In the genomic region with DNA sequence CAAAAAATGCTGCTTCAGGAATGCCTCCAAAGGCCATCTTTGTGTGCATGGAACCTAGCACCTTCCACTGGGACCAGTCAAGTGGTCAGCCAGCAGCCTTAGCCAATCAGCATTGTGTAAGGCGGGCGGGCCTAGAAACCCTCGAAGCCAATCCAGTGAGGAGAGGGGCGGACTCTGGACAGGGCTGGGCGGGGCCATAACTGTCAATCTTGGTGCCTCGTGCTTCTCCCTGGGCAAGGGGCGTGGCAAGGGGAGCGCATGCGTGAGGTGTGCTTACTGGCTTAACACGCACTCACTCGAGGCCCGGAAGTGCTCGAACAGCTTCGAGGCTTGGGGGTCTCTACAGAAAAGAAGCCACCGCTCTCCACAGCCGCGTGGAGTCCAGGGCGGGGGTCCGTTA, we compare ENCODE assay signal across 11 mouse cellular contexts. TPM values are rescaled to one million over a fixed set of nuclear protein-coding genes. Genes with fewer than 3 reads are reported as not detected.
DNase-seq lines count a peak whose midpoint lies in the region; ATAC-seq and TF ChIP-seq lines count a peak whose summit lies in the region.
"Had no signal": no experiment of that assay in that cellular context is flagged by ENCODE, and none has a peak within 500 bp of the region (broad histone marks: within the 10 kb centered on the region; RNA-seq: fewer than 3 reads in every experiment).

TSS of gene Prr19 (plus strand) at position 349 of the 400 bp plus-strand sequence.

- H3K36me3 ChIP-seq in ES-Bruce4 (ENCODE audit: control insufficient read depth, insufficient read depth, low read length, poor library complexity, severe bottlenecking) = no peaks in the 10 kb centered on the region
- peaks cover 3% of the 10 kb centered on the region for H3K36me3 ChIP-seq in hindbrain, embryonic 10.5 days
- peaks cover 2% of the 10 kb centered on the region; the same call in 1 of the 2 replicates for H3K36me3 ChIP-seq in midbrain, embryonic 14.5 days (ENCODE audit: control insufficient read depth, insufficient read depth, low read length)

- no peak within 1 kb of the TSS for H3K9ac ChIP-seq in ES-Bruce4 (ENCODE audit: low read depth, poor library complexity, severe bottlenecking)
- H3K9ac ChIP-seq in midbrain, embryonic 14.5 days (replicated peaks; ENCODE audit: low read length) = no peak within 1 kb of the TSS

- intact Hi-C loops in heart, postnatal 14 days (cut with DNase I) = no loop called here

- 52% methylated on average over 19 of the region's 19 CpGs for WGBS in hindbrain, embryonic 10.5 days
- 55% methylated on average over 19 of the region's 19 CpGs for WGBS in midbrain, embryonic 14.5 days

- peaks cover 1% of the 10 kb centered on the region for H3K4me1 ChIP-seq in ES-Bruce4 (ENCODE audit: control insufficient read depth, insufficient read depth, low read length)
- H3K4me1 ChIP-seq in hindbrain, embryonic 10.5 days (replicated peaks) = peaks cover 46% of the 10 kb centered on the region
- H3K4me1 ChIP-seq in midbrain, embryonic 14.5 days (ENCODE audit: control insufficient read depth, insufficient read depth, low read length) = peaks cover 15% of the 10 kb centered on the region

- H3K27ac ChIP-seq in ES-Bruce4 (ENCODE audit: insufficient read depth, low read length) = no peak within 1 kb of the TSS
- H3K27ac ChIP-seq in hindbrain, embryonic 10.5 days = no peak within 1 kb of the TSS
- H3K27ac ChIP-seq in midbrain, embryonic 14.5 days (replicated peaks; ENCODE audit: low read depth, low read length) = no peak within 1 kb of the TSS

- no peak for TF ChIP-seq CTCF in ES-Bruce4 (IDR thresholded peaks at IDR 0.05; ENCODE audit: low read depth, low read length)

- TF ChIP-seq EP300 in ES-Bruce4 (IDR thresholded peaks at IDR 0.05; ENCODE audit: insufficient read depth, low read depth, low read length) = 0 out of 2 replicates have a peak, but pooled peaks have one; percentile 26

- no peaks in the 10 kb centered on the region for H3K27me3 ChIP-seq in ES-Bruce4 (ENCODE audit: control insufficient read depth, insufficient read depth, low read length, poor library complexity, severe bottlenecking)
- H3K27me3 ChIP-seq in hindbrain, embryonic 10.5 days (ENCODE audit: insufficient read depth, poor library complexity, severe bottlenecking) = peaks cover 9% of the 10 kb centered on the region; the same call in 1 of the 2 replicates
- no peaks in the 10 kb centered on the region for H3K27me3 ChIP-seq in midbrain, embryonic 14.5 days (ENCODE audit: control insufficient read depth, insufficient read depth, low read length)

- no peaks in the 10 kb centered on the region for H3K9me3 ChIP-seq in ES-Bruce4 (replicated peaks; ENCODE audit: control insufficient read depth, insufficient read depth, low read length, poor library complexity, severe bottlenecking)
- no peaks in the 10 kb centered on the region for H3K9me3 ChIP-seq in hindbrain, embryonic 10.5 days
- H3K9me3 ChIP-seq in midbrain, embryonic 14.5 days (ENCODE audit: control insufficient read depth, low read length) = no peaks in the 10 kb centered on the region
- H3K9me3 ChIP-seq: megakaryocyte, embryonic 14.5 days had no signal

- no peak; the same call in 1 of the 2 replicates for ATAC-seq in midbrain, embryonic 14.5 days (ENCODE audit: low FRiP score, low TSS enrichment)

- no peak for TF ChIP-seq POLR2A in ES-Bruce4 (IDR thresholded peaks at IDR 0.05; ENCODE audit: insufficient read depth, low read length)

- no peak within 1 kb of the TSS for H3K4me2 ChIP-seq in midbrain, embryonic 14.5 days (ENCODE audit: low read length)

- DNase-seq in cerebellum, postnatal 25 days = peak; percentile 19 to 49
- DNase-seq in cerebellum, adult 9-10 months = no peak
- peak; percentile 76 for DNase-seq in hindbrain, embryonic 10.5 days (ENCODE audit: low spot score)
- DNase-seq in midbrain, embryonic 14.5 days = peak; percentile 78
- DNase-seq in heart, postnatal 14 days = no peak
- no peak for DNase-seq in layer of hippocampus, adult 18-20 months (ENCODE audit: low spot score in 2 of 2)
- no peak for DNase-seq in urinary bladder, postnatal 36 days (ENCODE audit: low spot score in 2 of 2)
- DNase-seq: cerebellum, adult 8-10 months had no signal

- H3K4me3 ChIP-seq in ES-Bruce4 (ENCODE audit: low read depth, low read length) = no peak within 1 kb of the TSS
- H3K4me3 ChIP-seq in hindbrain, embryonic 10.5 days = no peak within 1 kb of the TSS
- no peak within 1 kb of the TSS for H3K4me3 ChIP-seq in midbrain, embryonic 14.5 days (replicated peaks; ENCODE audit: low read depth, low read length)
- H3K4me3 ChIP-seq: megakaryocyte, embryonic 14.5 days had no signal

RNA-seq across cellular contexts. Expression of gene Prr19, which starts in this region (rescaled TPM):
- 1.3 and 1.6 TPM in 2 replicates for polyA plus RNA-seq in ES-Bruce4 (2011; ENCODE audit: insufficient read depth, insufficient read length, low read depth, missing spikeins)
- 1.2 and 2.1 TPM in 2 replicates for polyA plus RNA-seq in hindbrain, embryonic 10.5 days (2016; fragmentation: Nextera tagmentation; extraction: Ambion mirVana)
- 3.0 and 3.2 TPM in 2 replicates for polyA plus RNA-seq in midbrain, embryonic 14.5 days (2014; fragmentation: Nextera tagmentation; extraction: Ambion mirVana)
- not detected for total RNA-seq in heart, postnatal 14 days (2021)
- not detected for total RNA-seq in layer of hippocampus, adult 18-20 months (2021)
- total RNA-seq: CH12.LX had no signal

Comparison
In these comparisons a context has a peak if more than half of its experiments do, and no peak if none do; other contexts are left out.
1. DNase-seq: peak in cerebellum, postnatal 25 days (2 of 2), hindbrain, embryonic 10.5 days (single experiment) and midbrain, embryonic 14.5 days (single experiment); none in cerebellum, adult 9-10 months (single experiment), heart, postnatal 14 days (0 of 2), layer of hippocampus, adult 18-20 months (0 of 2) and urinary bladder, postnatal 36 days (0 of 2).